Mouse (Mus musculus) small intestine, adult 2 months (tissue): ENCODE data around the gene Edem2.

Experiments
- CTCF ChIP-seq: fragments of 200-500 bp; IDR thresholded peaks from 2 replicates; pipeline ENCODE4 v1.5.1; 2012; ENCODE audit warnings: low read depth, mild to moderate bottlenecking, control low read depth, inconsistent platforms, low read length, moderate library complexity, mixed read lengths; ENCODE audit not compliant: insufficient replicate concordance, insufficient read length; ENCODE audit errors: extremely low read depth
- POLR2A ChIP-seq: fragments of 200-500 bp; IDR thresholded peaks from 2 replicates; pipeline ENCODE4 v1.6.1; 2012; ENCODE audit warnings: low read depth, mild to moderate bottlenecking, control low read depth, inconsistent platforms, low read length, moderate library complexity

DNA sequence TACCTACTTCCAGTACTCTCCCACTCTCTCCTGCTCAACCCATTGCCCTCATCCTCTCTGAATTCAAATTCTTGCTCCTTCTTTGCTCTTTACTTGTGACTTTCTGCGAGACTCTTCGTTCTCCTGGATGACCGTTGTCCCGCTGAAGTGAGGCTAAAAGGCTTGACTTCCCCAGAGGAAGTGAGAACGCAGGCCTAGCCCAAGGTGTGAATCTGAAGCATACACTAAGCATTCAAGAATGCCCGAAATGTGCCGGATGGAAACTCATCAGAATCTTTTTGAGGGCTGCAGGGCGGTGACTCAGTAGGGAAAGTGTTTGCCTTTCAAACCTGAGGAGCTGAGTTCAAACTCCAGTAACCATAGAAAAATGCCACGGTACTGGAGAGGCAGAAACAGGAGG lies 14.1 kb upstream of the Edem2 start:
- no peak for TF ChIP-seq CTCF
- no peak for TF ChIP-seq POLR2A
